Mouse (Mus musculus) cortical plate, adult 2 months (tissue): ENCODE results near the gene Stac.

Source experiments
- CTCF ChIP-seq: fragments of 200-500 bp; IDR thresholded peaks from 2 replicates; pipeline ENCODE4 v1.5.1; 2011; ENCODE audit warnings: mild to moderate bottlenecking, control low read depth, low read length; ENCODE audit not compliant: insufficient read depth; ENCODE audit errors: extremely low read depth
- POLR2A ChIP-seq: fragments of 200-500 bp; IDR thresholded peaks from 2 replicates; pipeline ENCODE4 v1.6.1; 2011; ENCODE audit warnings: mild to moderate bottlenecking, low read length, control low read depth; ENCODE audit not compliant: insufficient read depth; ENCODE audit errors: extremely low read depth

GRCm38 (mm10) chr9:111679516-111679915, 10.6 kb downstream of the Stac start:
- TF ChIP-seq CTCF, result no peak
- no peak for TF ChIP-seq POLR2A
